Mouse (Mus musculus) fat pad, adult 2 months (tissue): ENCODE measurements at regions not wholly inside any gene's neighbourhood (a gene's known extent, or its start where the extent isn't known, plus 50 kb on each side); places are given as distances from the start of the nearest gene placed in this dataset.
A peak's percentile ranks its signal among the peaks of the same experiment; 100 is the strongest.
"Not testable (repeated sequence)": the region's sequence is repeated elsewhere in the genome, so short reads cannot be mapped to it uniquely, and the experiment has no call there.

Experiments
- DNase-seq: peaks from one replicate; pipeline ENCODE4 v3.0.0-alpha.2; 2011; ENCODE audit warnings: low read depth, low spot score; ENCODE audit errors: extremely low read depth

DNA sequence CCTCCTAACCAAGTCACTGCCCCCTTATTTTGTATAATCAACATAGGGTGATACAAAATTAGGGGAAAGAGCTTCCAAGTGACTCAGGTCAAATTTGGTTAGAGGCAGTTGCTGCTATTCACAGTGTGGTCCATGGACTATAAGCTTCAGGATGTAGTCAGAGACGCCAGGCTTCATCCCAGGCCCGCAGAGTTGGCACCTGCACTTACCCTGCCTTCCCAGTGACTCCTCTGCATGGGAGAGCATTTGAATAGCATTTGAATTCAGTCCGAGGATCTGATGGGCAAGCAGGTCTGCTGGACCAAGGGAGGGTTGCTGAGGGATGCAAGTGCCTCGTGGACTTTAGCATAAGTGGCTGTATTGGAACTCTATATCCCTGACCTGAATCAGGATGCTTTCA, 181.8 kb downstream of the 1810013L24Rik start:
- DNase-seq = no peak

- no peak for DNase-seq
Measured at GRCm38 (mm10) chr16:9016040-9016761, 186.3 kb downstream of the 1810013L24Rik start.

DNA sequence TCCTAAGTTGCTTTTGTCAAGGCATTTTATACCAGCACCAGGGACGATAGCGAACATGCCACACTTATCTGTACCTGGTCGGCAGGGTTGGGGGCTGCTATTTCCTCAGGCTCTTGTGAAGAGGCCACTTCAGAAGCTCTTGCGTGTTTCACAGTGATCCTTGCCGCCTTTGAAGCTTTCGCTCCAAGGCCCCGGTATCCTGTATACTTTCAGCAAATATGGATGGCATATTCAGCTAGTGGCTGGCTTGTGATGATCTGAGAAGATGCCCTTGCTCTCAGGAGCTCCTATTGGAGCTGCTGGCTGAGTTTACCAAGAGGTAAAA, 186.8 kb downstream of the 1810013L24Rik start:
- DNase-seq = no peak

GRCm38 (mm10) chr16:9030717-9031116, 200.8 kb downstream of the 1810013L24Rik start:
- no peak for DNase-seq

- no peak for DNase-seq
Measured at GRCm38 (mm10) chr16:9043271-9043670, 213.4 kb downstream of the 1810013L24Rik start.

- DNase-seq = no peak
Measured at GRCm38 (mm10) chr16:9046864-9047263, 217.0 kb downstream of the 1810013L24Rik start.

DNA sequence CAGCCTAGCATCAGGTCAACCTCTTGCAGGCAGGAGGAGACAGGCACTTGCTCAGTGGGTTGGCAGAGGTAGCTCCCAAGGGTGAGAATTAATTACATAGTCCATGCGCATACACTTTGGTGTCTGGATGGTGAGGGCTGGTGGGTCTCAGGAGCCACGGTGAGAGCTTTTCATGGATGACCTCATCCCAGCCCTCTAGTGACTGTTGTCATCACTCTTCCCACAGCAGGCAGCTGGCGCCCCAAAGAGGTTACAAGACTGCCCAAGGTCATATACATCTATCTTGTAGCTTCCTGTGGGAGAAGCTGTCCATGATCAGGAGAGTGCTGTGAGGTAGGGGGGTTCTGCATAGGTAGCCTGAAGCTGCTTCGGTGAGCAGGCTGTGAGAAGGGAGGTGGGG, 224.5 kb downstream of the 1810013L24Rik start:
- DNase-seq = no peak

DNA sequence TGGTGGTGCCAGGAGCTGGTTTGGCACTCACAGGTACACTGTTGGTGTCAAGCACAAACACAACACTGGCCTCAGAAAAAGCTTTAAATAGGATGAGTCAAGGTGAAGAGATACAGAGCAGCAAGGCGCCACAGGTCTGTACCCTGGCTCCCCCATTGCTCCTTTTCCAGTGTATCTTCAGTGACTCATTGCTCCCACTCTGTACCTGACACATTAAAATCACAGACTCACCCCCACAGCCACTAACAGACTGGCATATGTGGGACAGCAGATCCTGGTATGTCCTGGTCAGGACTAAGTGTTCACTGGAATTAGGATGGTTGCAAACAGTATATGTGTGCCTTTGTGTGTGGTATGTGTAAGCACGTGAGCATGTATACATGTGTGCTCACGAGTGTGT, 226.5 kb downstream of the 1810013L24Rik start:
- DNase-seq = no peak

- DNase-seq = no peak
Measured at GRCm38 (mm10) chr16:9071526-9071925, 241.6 kb downstream of the 1810013L24Rik start.

DNA sequence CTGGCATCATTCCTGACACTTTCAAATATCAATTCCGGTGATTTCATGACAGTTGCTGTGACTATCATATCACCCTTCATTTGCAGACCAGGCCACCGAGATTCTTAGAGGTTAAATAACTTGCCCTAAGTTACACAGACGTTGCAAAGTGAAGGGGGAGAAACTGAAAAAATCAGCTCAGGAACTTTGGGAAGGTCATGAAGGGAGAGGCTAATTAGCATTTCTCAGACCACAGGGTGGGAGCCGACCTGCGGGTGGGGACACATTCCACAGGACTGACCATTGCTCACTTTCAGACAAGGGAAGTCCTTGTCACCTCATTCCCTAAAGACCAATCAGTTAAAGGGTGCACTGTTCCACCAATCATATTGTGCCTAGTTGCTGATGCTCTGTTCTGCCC, 242.1 kb downstream of the 1810013L24Rik start:
- not testable (repeated sequence) for DNase-seq

DNA sequence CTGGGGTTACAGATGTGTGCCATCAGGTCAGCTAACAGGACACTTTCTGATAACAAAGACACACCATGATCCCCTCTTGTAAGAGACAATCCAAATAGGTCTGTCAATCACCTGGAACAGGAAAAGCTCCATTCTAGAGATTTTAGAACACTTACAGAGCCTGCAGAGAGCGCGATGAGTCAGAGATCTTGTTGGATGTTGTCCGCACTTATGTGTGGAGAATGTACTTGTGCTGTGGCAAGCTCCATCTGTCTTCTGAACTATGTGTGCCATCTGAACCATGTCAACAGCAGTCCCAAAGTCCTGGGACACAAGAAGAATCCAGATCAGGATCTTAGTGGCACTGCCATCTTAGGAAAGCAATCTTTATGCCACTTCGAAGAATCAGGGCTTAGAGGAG, 244.4 kb downstream of the 1810013L24Rik start:
- DNase-seq = no peak

- DNase-seq = no peak
Measured at GRCm38 (mm10) chr16:9077451-9077850, 247.6 kb downstream of the 1810013L24Rik start.

GRCm38 (mm10) chr16:9078405-9078942, 248.6 kb downstream of the 1810013L24Rik start:
- DNase-seq = no peak

DNA sequence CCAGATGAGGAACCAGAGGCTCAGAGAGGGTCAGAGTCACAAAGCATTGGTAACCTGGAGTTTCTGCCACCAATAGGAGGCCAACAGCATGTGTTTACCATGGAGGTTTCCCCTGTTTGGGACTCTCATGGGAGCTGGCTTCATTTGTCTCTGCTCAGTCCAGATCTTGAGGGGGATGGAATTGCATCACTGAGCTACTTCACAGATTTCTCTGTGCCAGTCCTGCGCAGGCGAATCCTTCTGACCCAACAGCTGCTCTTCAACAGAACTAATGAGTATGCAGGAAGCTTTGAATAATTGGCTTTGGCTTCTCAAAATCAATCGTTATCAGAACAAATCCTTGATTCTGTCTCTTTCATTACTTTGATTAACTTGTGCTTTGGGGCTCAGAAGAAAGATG, 253.1 kb downstream of the 1810013L24Rik start:
- no peak for DNase-seq

- no peak for DNase-seq
Measured at GRCm38 (mm10) chr16:9083740-9084139, 253.8 kb downstream of the 1810013L24Rik start.

- no peak for DNase-seq
Measured at GRCm38 (mm10) chr16:9084581-9084980, 254.7 kb downstream of the 1810013L24Rik start.

DNA sequence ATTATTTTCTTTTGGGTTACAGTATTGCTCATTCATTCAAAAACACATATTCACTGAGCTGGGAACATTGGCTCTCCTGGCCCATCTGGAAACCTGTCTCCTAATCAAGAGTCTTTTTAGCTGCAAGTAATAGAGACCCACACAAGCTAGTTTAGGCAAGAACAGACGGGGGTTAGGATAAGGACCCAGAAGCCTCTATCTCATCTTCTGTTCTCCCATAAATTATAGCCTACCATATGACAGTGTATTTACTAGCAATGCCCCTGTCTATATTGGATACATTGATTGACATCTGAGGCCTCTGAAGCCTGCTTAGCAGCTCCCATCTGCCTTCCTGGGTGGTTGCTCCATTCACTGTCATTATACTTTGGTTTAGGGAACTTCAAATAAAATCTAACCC, 255.2 kb downstream of the 1810013L24Rik start:
- no peak for DNase-seq

GRCm38 (mm10) chr16:9085977-9086376, 256.1 kb downstream of the 1810013L24Rik start:
- DNase-seq = no peak

DNA sequence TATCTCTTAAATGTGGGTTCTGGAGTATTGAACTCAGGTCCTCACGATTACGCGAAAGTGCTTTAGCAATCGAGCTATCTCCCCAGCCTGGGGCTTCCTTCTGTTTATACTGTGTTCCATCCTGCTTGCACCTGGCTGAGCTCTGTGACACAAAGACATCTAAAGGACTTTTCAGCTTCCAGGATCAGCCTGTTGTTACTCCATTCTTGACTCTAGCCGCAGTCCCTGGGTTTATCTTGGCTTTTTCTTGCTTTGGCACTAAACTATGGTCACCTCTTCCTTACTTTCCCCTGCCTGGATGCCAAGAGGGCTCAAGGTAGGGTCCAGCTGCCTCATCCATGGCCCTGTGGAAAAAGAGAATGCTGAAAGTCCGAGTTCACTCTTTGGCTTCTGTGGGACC, 261.9 kb downstream of the 1810013L24Rik start:
- peak; percentile 65 for DNase-seq

DNA sequence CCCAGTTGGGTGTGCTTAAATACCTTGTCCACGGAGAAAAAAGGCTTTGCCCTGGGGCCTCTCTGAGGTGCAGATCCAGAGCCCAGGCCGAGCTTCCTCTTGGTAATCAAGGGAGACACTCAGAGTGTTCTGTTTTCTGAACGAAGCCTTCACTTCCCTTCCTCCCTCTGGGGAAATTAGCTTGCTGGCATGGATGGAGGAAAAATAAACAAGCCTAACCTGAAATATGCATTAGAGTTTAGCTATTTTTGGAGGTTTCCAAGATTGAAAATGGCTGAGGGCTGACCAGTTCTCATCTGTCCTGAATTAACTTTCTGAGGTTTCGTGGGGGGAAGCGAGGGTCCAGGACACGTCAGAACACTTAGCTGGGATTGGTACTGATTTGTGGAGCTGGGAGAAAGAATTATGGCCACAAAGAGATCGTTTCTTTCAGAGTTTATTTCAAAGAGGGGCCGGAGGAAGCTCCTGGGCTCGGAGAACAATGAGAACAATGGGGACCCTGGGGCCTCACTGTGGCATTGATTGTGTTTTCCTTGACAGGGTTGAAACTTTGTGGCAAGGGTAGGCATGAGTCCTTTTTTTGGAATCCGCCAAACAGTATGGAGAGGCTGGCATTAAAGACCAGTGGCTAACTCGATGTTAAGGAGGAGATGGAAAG, 262.4 kb downstream of the 1810013L24Rik start:
- DNase-seq = peak; percentile 25

DNA sequence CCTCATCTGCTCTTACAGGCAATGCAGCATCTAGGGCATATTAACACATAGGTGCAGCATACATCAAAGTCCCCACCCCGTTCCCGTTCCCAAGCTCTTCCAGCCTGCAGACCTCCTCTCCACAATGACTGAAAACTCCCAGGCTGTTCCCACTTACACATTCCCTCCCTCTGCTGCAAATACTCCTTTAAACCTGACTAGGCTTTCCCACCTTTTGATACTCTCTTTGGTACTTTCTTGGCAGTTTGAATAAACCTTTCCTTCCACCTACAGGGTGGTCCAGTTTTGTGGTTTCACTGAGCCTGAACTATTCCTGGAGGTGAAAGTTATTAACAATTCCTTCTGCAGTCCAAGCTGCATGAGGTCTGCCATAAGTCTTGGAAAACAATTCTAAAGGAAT, 263.7 kb downstream of the 1810013L24Rik start:
- no peak for DNase-seq

GRCm38 (mm10) chr16:9094201-9094600, 264.3 kb downstream of the 1810013L24Rik start:
- peak; percentile 42 for DNase-seq
